Mouse (Mus musculus): ENCODE measurements at regions not wholly inside any gene's neighbourhood (a gene's known extent, or its start where the extent isn't known, plus 50 kb on each side); places are given as distances from the start of the nearest gene placed in this dataset.

DNA sequence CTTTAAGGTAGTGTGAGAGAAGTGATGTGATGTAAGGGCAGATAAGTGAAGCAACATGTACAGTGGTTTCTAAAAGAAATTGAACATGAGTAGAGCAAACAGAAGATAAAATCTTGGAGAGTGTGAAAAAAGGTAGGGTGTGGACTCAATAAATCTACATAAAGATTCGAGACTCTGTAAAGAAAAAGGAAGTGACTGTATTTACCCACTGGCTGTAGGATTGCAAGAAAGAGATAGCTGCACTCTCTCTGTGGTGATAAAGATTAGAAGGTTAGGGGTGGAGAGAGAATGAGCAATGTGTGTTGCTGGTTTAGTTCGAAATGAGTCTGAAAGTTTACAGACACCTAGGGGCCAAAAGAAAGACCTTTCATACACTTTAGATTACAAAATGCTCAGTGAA lies 555.8 kb downstream of the Gm43517 start:
- Histone ChIP-seq H3K4me1 (replicated peaks; ENCODE audit: control insufficient read depth, insufficient read depth, low read length) (no peaks in the 10 kb centered on the region), H3K9ac (ENCODE audit: low read length) (no peak overlapping the region), H3K27ac (ENCODE audit: low read length) (no peak overlapping the region), H3K27me3 (ENCODE audit: control insufficient read depth, insufficient read depth, low read depth, low read length) (no peaks in the 10 kb centered on the region), H3K4me3 (ENCODE audit: low read length) (no peak overlapping the region), H3K9me3 (ENCODE audit: control insufficient read depth, low read length) (no peaks in the 10 kb centered on the region), H3K36me3 (ENCODE audit: control insufficient read depth, insufficient read depth, low read length) (no peaks in the 10 kb centered on the region), H3K4me2 (ENCODE audit: low read depth, low read length) (no peak overlapping the region)
- ATAC-seq (ENCODE audit: low read depth): no peak
- whole genome bisulfite sequencing: 8% methylated on average over 2 of the region's 2 CpGs

DNA sequence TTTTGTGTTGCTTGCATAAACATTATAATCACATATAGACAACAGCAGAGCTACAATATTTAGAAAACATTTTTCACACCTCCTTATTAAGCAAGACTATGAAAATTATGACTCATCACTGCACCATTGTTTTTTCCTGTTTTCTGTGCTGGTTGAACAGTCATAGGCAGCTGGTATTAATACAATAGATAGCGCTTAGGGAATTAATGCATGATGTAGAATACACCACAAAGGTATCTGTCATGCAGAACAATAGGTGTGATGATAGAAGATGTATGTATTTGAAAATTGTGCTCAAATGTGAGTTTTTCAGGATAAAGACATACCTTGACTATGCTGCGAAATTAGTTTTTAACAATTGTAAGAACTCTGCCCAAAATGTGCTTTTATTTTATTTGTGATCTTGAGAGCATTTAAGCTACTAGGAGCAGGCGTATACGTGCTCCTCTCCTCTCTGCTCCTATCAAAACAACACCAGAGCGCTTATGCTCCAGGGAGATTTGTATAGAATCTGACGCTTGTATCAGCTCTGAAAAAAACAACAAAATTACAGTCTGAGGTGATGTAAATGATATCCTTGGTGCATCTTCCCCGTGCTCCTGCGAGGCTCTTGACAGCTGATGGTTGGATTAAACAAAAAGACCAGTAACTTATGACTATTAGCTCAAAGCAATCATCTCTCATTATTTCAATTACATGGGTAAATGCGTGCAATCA lies 560.1 kb downstream of the Gm43517 start:
- H3K4me1 ChIP-seq (replicated peaks; ENCODE audit: control insufficient read depth, insufficient read depth, low read length): no peaks in the 10 kb centered on the region
- no peak for ATAC-seq (ENCODE audit: low read depth)
- H3K27ac ChIP-seq (ENCODE audit: low read length): no peak overlapping the region
- H3K4me2 ChIP-seq (ENCODE audit: low read depth, low read length): no peak overlapping the region
- no peaks in the 10 kb centered on the region for H3K9me3 ChIP-seq (ENCODE audit: control insufficient read depth, low read length)
- no peak overlapping the region for H3K9ac ChIP-seq (ENCODE audit: low read length)
- no peak overlapping the region for H3K4me3 ChIP-seq (ENCODE audit: low read length)
- no peaks in the 10 kb centered on the region for H3K36me3 ChIP-seq (ENCODE audit: control insufficient read depth, insufficient read depth, low read length)
- 42% methylated on average over 9 of the region's 9 CpGs for WGBS
- no peaks in the 10 kb centered on the region for H3K27me3 ChIP-seq (ENCODE audit: control insufficient read depth, insufficient read depth, low read depth, low read length)

DNA sequence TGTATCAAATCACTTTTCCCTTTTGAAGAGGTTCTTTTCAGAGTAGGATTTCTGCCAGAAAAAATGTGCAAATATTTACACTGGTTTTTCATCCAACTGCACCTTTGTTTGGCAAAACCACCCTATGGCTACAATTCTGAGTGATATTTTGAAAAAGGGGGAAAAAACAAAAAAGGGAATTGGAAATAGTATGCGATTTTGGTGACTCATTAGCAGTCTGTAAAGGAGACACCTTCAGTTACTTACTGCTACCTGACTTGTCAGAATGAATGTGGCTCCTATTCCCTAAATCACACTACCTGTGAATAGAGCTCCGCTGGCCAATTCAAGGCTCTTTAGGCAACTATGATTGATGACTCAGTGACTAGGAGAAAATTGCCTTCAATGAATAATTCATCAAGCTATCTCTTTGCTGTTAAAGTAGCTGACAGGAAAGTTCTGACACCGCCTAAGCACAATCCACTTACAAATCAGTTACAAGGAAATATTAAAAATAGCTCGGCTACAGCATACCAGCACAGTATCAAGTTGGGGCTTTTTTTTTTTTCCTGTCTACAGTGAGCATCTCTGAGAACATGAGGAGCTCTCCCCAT lies 560.8 kb downstream of the Gm43517 start:
- H3K27ac ChIP-seq (ENCODE audit: low read length): no peak overlapping the region
- WGBS: 21% methylated on average over 4 of the region's 4 CpGs
- no peak for ATAC-seq (ENCODE audit: low read depth)
- no peaks in the 10 kb centered on the region for H3K4me1 ChIP-seq (replicated peaks; ENCODE audit: control insufficient read depth, insufficient read depth, low read length)
- no peaks in the 10 kb centered on the region for H3K9me3 ChIP-seq (ENCODE audit: control insufficient read depth, low read length)
- no peaks in the 10 kb centered on the region for H3K36me3 ChIP-seq (ENCODE audit: control insufficient read depth, insufficient read depth, low read length)
- no peak overlapping the region for H3K4me2 ChIP-seq (ENCODE audit: low read depth, low read length)
- no peak overlapping the region for H3K4me3 ChIP-seq (ENCODE audit: low read length)
- H3K9ac ChIP-seq (ENCODE audit: low read length): no peak overlapping the region
- no peaks in the 10 kb centered on the region for H3K27me3 ChIP-seq (ENCODE audit: control insufficient read depth, insufficient read depth, low read depth, low read length)

DNA sequence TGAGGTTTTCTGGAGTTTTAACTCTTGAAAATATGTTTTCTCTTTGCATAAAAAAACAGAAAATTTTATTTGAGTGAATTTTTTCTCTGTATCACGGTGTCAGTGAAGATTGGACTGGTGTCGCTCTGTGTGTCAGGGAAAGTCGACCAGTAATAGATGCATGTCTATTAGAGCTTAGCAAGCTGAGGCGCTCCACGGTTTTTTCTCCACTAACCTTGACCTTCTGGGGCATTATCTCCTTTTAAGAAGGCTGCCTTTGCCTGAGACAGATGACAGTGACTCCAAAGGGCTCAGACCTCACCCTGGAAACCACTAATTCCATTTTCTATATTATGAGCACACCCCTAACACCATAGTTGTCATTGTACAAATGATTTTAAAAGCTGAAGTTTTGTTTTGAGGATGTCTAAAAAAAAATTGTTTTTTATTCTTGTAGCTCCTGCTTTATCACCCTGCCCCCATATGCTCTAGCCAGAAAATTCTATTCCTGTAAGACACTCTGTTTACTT lies 561.8 kb downstream of the Gm43517 start:
- Histone ChIP-seq H3K36me3 (ENCODE audit: control insufficient read depth, insufficient read depth, low read length) (no peaks in the 10 kb centered on the region), H3K4me2 (ENCODE audit: low read depth, low read length) (no peak overlapping the region), H3K27me3 (ENCODE audit: control insufficient read depth, insufficient read depth, low read depth, low read length) (no peaks in the 10 kb centered on the region), H3K9ac (ENCODE audit: low read length) (no peak overlapping the region), H3K9me3 (ENCODE audit: control insufficient read depth, low read length) (no peaks in the 10 kb centered on the region), H3K4me1 (replicated peaks; ENCODE audit: control insufficient read depth, insufficient read depth, low read length) (no peaks in the 10 kb centered on the region), H3K27ac (ENCODE audit: low read length) (no peak overlapping the region), H3K4me3 (ENCODE audit: low read length) (no peak overlapping the region)
- ATAC-seq (ENCODE audit: low read depth): no peak
- 50% methylated on average over 5 of the region's 5 CpGs for WGBS

DNA sequence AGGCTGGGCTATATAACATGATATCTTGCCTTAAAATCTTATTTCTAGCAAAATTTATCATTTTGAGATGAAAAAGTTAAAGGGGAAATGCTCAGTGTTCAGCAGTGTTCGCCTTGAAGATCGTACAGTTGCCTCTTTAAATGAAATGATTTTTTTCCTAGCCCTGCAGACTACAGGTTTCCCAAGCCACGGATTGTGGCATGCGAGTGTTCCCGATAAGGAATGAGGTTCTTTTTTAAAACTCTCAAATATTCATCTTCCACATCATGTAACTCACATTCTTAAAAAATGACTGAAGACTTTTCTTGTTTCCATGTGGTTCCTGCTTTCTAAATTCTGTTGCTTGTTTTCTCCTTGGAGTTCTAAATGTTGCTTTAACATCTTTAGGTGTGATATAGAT lies 566.0 kb downstream of the Gm43517 start:
- no peaks in the 10 kb centered on the region for H3K27me3 ChIP-seq (ENCODE audit: control insufficient read depth, insufficient read depth, low read depth, low read length)
- no peak overlapping the region for H3K9ac ChIP-seq (ENCODE audit: low read length)
- no peaks in the 10 kb centered on the region for H3K4me1 ChIP-seq (replicated peaks; ENCODE audit: control insufficient read depth, insufficient read depth, low read length)
- H3K9me3 ChIP-seq (ENCODE audit: control insufficient read depth, low read length): no peaks in the 10 kb centered on the region
- no peak overlapping the region for H3K27ac ChIP-seq (ENCODE audit: low read length)
- ATAC-seq (ENCODE audit: low read depth): no peak
- no peak overlapping the region for H3K4me3 ChIP-seq (ENCODE audit: low read length)
- no peak overlapping the region for H3K4me2 ChIP-seq (ENCODE audit: low read depth, low read length)
- no peaks in the 10 kb centered on the region for H3K36me3 ChIP-seq (ENCODE audit: control insufficient read depth, insufficient read depth, low read length)
- WGBS: 70% methylated on average over 5 of the region's 5 CpGs

DNA sequence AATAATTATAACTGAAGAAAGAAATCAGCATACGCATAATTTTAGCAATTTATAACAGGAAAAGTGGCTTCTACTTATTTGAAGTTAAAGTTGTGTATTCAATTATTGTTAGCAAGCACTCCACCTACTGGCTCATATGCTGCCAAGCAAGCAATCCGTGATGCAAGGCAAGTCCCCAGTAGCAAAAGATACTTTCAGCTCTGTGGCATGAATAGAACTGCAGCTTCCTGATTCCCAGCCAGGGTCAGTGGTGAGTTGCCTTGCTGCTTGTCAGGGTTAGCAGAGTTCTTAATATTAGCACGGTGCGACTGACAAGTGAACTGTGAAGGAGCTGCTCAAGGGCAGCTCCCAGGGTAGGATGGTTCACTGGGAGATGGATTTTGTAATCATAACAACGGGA lies 566.8 kb downstream of the Gm43517 start:
- Histone ChIP-seq H3K27me3 (ENCODE audit: control insufficient read depth, insufficient read depth, low read depth, low read length) (no peaks in the 10 kb centered on the region), H3K9ac (ENCODE audit: low read length) (no peak overlapping the region), H3K4me3 (ENCODE audit: low read length) (no peak overlapping the region), H3K36me3 (ENCODE audit: control insufficient read depth, insufficient read depth, low read length) (no peaks in the 10 kb centered on the region), H3K27ac (ENCODE audit: low read length) (no peak overlapping the region), H3K9me3 (ENCODE audit: control insufficient read depth, low read length) (no peaks in the 10 kb centered on the region), H3K4me1 (replicated peaks; ENCODE audit: control insufficient read depth, insufficient read depth, low read length) (no peaks in the 10 kb centered on the region), H3K4me2 (ENCODE audit: low read depth, low read length) (no peak overlapping the region)
- WGBS: 35% methylated on average over 5 of the region's 5 CpGs
- no peak for ATAC-seq (ENCODE audit: low read depth)

DNA sequence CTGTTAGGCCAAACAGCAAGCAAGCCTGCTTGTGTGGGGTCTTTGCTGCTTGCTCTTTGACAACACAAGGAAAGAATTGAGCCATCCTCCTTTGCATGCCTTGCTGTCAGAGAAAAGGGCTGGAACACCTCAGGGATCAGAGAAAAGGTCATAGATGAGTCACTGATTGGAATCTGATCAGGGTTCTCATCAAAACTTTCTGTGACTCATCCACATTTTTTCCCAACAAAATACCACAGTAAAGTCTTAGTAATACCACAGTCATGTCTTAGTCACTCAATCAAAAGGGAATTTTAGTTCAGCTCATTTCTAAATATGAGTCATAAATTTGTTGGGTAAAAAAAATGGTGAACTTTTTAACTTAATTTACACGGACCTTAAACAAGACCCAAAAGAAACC lies 583.1 kb downstream of the Gm43517 start:
- Histone ChIP-seq H3K27ac (ENCODE audit: low read length) (no peak overlapping the region), H3K36me3 (ENCODE audit: control insufficient read depth, insufficient read depth, low read length) (no peaks in the 10 kb centered on the region), H3K4me3 (ENCODE audit: low read length) (no peak overlapping the region), H3K9ac (ENCODE audit: low read length) (no peak overlapping the region), H3K27me3 (ENCODE audit: control insufficient read depth, insufficient read depth, low read depth, low read length) (no peaks in the 10 kb centered on the region), H3K9me3 (ENCODE audit: control insufficient read depth, low read length) (no peaks in the 10 kb centered on the region), H3K4me1 (replicated peaks; ENCODE audit: control insufficient read depth, insufficient read depth, low read length) (no peaks in the 10 kb centered on the region), H3K4me2 (ENCODE audit: low read depth, low read length) (no peak overlapping the region)
- WGBS: 54% methylated on average over 1 of the region's 1 CpGs
- no peak for ATAC-seq (ENCODE audit: low read depth)

DNA sequence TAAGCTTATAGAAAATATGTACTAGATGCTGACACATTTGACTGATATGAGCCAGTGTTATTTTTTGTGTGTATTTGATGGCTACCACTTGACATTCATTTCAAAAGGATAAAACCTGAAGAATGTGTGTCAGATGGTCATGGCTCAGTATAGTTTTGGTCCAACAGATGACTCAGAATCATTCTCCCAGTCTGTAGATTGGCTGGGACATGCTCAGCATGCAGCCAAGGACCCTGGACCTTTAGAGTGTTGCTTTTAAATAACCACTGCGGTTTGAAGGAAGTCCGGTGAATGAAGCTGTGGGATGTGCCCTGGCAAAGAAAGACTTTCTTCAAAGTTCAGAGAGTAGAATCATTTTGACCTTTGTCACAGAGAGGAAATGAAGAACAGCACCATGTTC lies 584.6 kb downstream of the Gm43517 start:
- Histone ChIP-seq H3K4me2 (ENCODE audit: low read depth, low read length) (no peak overlapping the region), H3K36me3 (ENCODE audit: control insufficient read depth, insufficient read depth, low read length) (no peaks in the 10 kb centered on the region), H3K9me3 (ENCODE audit: control insufficient read depth, low read length) (no peaks in the 10 kb centered on the region), H3K27me3 (ENCODE audit: control insufficient read depth, insufficient read depth, low read depth, low read length) (no peaks in the 10 kb centered on the region), H3K9ac (ENCODE audit: low read length) (no peak overlapping the region), H3K27ac (ENCODE audit: low read length) (no peak overlapping the region), H3K4me3 (ENCODE audit: low read length) (no peak overlapping the region), H3K4me1 (replicated peaks; ENCODE audit: control insufficient read depth, insufficient read depth, low read length) (no peaks in the 10 kb centered on the region)
- 69% methylated on average over 2 of the region's 2 CpGs for WGBS
- ATAC-seq (ENCODE audit: low read depth): no peak

DNA sequence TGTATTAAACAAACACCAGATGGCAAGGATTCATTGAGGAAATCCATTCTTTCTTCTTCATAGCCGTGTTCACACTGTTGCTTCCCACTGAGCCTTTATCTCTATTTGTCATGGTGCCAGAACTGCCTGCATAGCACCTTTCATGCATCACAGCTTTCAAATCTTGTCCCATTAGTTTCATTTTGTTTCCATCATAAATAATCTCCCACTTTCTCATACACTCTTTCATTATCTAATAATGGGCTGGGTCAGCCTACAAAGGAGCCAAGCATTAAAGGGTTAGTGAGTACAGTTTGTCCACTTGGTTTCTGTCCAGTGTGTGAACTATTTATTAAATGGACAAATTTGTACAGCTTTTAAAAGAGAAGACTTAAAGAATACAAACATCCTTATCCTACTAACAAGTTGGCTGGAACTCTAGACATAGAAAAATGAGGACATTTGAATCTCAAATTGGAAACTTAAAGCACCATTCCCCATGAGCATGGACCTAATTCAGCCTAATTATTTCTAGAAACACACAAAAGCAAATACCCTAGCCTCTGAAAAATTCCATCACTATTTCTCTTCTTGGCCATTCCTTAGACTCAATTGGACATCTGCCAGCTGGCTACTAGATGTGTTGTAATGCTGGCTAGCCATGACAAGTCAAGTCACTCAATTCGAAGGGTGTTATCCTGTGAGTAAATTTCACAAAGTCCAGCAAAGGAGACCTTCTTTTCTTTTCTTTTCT lies 589.8 kb downstream of the Gm43517 start:
- H3K4me2 ChIP-seq (ENCODE audit: low read depth, low read length): no peak overlapping the region
- no peak overlapping the region for H3K27ac ChIP-seq (ENCODE audit: low read length)
- WGBS: 50% methylated on average over 2 of the region's 2 CpGs
- no peaks in the 10 kb centered on the region for H3K36me3 ChIP-seq (ENCODE audit: control insufficient read depth, insufficient read depth, low read length)
- no peak overlapping the region for H3K4me3 ChIP-seq (ENCODE audit: low read length)
- H3K9ac ChIP-seq (ENCODE audit: low read length): no peak overlapping the region
- H3K9me3 ChIP-seq (ENCODE audit: control insufficient read depth, low read length): no peaks in the 10 kb centered on the region
- H3K4me1 ChIP-seq (replicated peaks; ENCODE audit: control insufficient read depth, insufficient read depth, low read length): no peaks in the 10 kb centered on the region
- H3K27me3 ChIP-seq (ENCODE audit: control insufficient read depth, insufficient read depth, low read depth, low read length): no peaks in the 10 kb centered on the region
- peak; percentile 28; the same call in 1 of the 2 replicates for ATAC-seq (ENCODE audit: low read depth)

Measured in lung, embryonic 16.5 days (tissue).